Mouse (Mus musculus): ENCODE data around the gene Rasgef1b.

- no peak for TF ChIP-seq CTCF (conservative IDR thresholded peaks at IDR 0.05; ENCODE audit: insufficient read depth, insufficient read length, low read depth, low read length)
- TF ChIP-seq POLR2A (IDR thresholded peaks at IDR 0.05; ENCODE audit: low read depth, low read length), result no peak
Observed at GRCm38 (mm10) chr5:99511081-99511480, 217.8 kb downstream of the Rasgef1b start.
